Mouse (Mus musculus): ENCODE data around the gene Cfap97d2. TPM values are rescaled to one million over a fixed set of nuclear protein-coding genes. Genes with fewer than 3 reads are reported as not detected.

Gene Cfap97d2
- polyA plus RNA-seq, 1 experiment from 2014 or later: 1.6 TPM

DNA sequence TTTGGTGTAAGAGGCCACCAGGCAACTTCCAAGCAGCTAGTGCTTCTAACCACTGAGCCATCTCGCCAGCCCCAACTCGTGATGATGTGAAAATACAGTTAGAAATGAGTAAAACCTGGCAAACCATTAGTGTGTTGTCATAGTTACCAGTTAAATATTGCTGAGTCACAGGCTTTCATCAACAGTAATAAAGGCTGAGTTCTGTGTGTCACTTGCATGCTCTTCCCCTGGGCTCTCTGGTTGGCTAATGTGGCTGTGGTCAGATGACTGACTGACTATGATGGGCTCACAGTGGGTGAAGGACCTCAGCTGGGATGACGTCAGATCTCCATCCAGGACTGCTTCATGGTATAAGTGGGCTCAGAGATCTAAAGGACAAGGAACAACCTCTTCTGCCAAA is 74.8 kb downstream of the Cfap97d2 start:
- Histone ChIP-seq H3K4me2 (ENCODE audit: low read length) (no peak overlapping the region), H3K27me3 (ENCODE audit: control insufficient read depth, insufficient read depth, low read length) (no peaks in the 10 kb centered on the region), H3K9me3 (ENCODE audit: control insufficient read depth, low read length) (no peaks in the 10 kb centered on the region), H3K27ac (replicated peaks; ENCODE audit: low read depth, low read length) (no peak overlapping the region), H3K9ac (replicated peaks; ENCODE audit: low read length) (no peak overlapping the region), H3K4me1 (ENCODE audit: control insufficient read depth, insufficient read depth, low read length) (peaks cover 6% of the 10 kb centered on the region), H3K4me3 (replicated peaks; ENCODE audit: low read depth, low read length) (no peak overlapping the region), H3K36me3 (ENCODE audit: control insufficient read depth, insufficient read depth, low read length) (peaks cover 66% of the 10 kb centered on the region)
- WGBS: 85% methylated on average over 3 of the region's 3 CpGs
- no peak for ATAC-seq (ENCODE audit: low FRiP score, low TSS enrichment)
- DNase-seq: no peak

DNA sequence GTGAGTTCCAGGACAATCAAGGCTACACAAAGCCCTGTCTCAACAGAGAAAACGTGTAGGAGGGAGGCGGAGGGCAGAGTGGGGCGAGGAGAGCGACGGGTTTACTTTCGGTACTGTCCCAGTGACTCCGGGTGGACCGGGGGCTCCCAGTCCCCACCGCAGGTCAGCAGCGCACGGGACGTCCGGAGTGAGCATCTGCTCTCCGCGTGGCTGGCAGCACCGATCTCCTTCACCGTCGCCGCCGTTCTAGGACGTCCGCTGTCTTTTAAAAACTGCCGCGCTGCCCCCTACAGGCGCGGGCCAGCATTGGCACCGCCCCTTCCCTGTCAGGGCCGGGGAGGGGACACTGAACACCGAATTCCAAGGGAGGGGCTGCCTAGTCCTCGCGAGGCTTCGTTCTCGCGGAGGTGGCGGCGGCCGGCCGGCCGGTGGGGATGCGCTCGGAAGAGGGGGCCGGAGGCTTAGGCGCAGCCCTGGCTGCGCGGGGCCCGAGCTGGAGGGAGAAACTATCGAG is 79.6 kb downstream of the Cfap97d2 start, which contains the start of gene Upf3a:
Upf3a (plus strand) TSS at position 366 of the 514 bp plus-strand sequence.
- DNase-seq (peak; percentile 97), ATAC-seq (ENCODE audit: low FRiP score, low TSS enrichment) (peak; percentile 94)
- WGBS: under 1% methylated on average over 47 of the region's 47 CpGs
- Histone ChIP-seq H3K4me2 (ENCODE audit: low read length) (peak within 1 kb of the TSS; percentile 81), H3K4me1 (ENCODE audit: control insufficient read depth, insufficient read depth, low read length) (peaks cover 8% of the 10 kb centered on the region), H3K9me3 (ENCODE audit: control insufficient read depth, low read length) (no peaks in the 10 kb centered on the region), H3K9ac (replicated peaks; ENCODE audit: low read length) (peak within 1 kb of the TSS; percentile 93), H3K36me3 (ENCODE audit: control insufficient read depth, insufficient read depth, low read length) (peaks cover 29% of the 10 kb centered on the region), H3K27me3 (ENCODE audit: control insufficient read depth, insufficient read depth, low read length) (no peaks in the 10 kb centered on the region), H3K4me3 (replicated peaks; ENCODE audit: low read depth, low read length) (peak within 1 kb of the TSS; percentile 56), H3K27ac (replicated peaks; ENCODE audit: low read depth, low read length) (peak within 1 kb of the TSS; percentile 99)

DNA sequence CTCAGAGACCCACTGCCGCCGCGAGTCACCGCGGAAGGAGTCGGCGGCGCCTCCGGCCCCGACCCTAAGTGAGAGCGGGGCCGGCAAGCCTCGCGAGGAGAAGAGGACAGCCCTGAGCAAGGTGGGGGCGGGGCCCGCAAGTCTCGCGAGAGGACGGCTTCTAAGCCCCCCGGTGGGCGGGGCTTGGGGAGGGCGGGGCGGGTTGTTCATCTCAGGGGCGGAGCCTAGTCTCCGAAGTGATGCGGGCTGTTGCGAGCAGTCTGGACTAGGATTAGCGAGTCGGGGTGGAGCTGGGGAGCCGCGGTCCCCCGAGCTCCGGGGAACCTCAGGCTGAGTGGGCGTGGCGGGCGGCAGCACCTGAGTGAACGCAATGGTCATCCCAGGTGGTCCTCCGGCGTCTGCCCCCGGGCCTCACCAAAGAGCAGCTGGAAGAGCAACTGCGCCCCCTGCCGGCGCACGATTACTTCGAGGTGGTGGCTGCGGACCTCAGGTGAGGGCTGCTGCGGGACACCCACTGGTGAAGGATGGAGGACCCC is 80.1 kb downstream of the Cfap97d2 start:
- ATAC-seq (ENCODE audit: low FRiP score, low TSS enrichment): peak; percentile 97

DNA sequence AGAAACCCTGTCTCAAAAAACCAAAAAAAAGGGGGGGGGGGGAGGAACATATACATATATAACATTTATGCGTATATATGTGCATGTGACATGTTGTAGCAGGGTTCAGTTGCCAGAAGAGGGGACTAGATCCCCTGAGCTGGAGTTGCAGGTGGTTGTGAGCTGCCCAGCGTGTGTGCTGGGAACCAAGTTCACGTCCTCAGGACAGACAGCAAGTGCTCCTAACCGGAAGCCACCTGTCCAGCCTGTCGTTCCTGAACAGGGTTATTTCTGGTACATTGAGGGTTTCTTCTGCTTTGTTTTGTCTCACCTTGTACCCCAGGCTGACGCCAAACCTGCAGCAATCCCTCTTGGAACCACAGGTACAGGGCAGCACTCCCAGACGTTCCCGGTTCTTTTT is 83.9 kb downstream of the Cfap97d2 start:
- H3K36me3 ChIP-seq (ENCODE audit: control insufficient read depth, insufficient read depth, low read length): peaks cover 24% of the 10 kb centered on the region
- no peak overlapping the region for H3K9ac ChIP-seq (replicated peaks; ENCODE audit: low read length)
- H3K4me1 ChIP-seq (ENCODE audit: control insufficient read depth, insufficient read depth, low read length): peaks cover 6% of the 10 kb centered on the region
- 96% methylated on average over 8 of the region's 8 CpGs for WGBS
- no peak overlapping the region for H3K27ac ChIP-seq (replicated peaks; ENCODE audit: low read depth, low read length)
- no peaks in the 10 kb centered on the region for H3K9me3 ChIP-seq (ENCODE audit: control insufficient read depth, low read length)
- H3K27me3 ChIP-seq (ENCODE audit: control insufficient read depth, insufficient read depth, low read length): no peaks in the 10 kb centered on the region
- H3K4me2 ChIP-seq (ENCODE audit: low read length): no peak overlapping the region
- ATAC-seq (ENCODE audit: low FRiP score, low TSS enrichment): no peak
- DNase-seq: no peak
- no peak overlapping the region for H3K4me3 ChIP-seq (replicated peaks; ENCODE audit: low read depth, low read length)

More for the DNA sequence above, 80.1 kb downstream of the Cfap97d2 start:
- Histone ChIP-seq H3K9me3 (ENCODE audit: control insufficient read depth, low read length) (no peaks in the 10 kb centered on the region), H3K27me3 (ENCODE audit: control insufficient read depth, insufficient read depth, low read length) (no peaks in the 10 kb centered on the region), H3K36me3 (ENCODE audit: control insufficient read depth, insufficient read depth, low read length) (peaks cover 24% of the 10 kb centered on the region), H3K4me2 (ENCODE audit: low read length) (peak overlapping the region; percentile 81), H3K4me3 (replicated peaks; ENCODE audit: low read depth, low read length) (peak overlapping the region; percentile 56), H3K4me1 (ENCODE audit: control insufficient read depth, insufficient read depth, low read length) (peaks cover 8% of the 10 kb centered on the region), H3K27ac (replicated peaks; ENCODE audit: low read depth, low read length) (peak overlapping the region; percentile 99), H3K9ac (replicated peaks; ENCODE audit: low read length) (peak overlapping the region; percentile 93)
- peak; percentile 100 for DNase-seq
- under 1% methylated on average over 37 of the region's 47 CpGs for WGBS

Other genes starting within 250 kb of the Cfap97d2 start
- 17.7 and 19.2 TPM in 2 replicates for gene Gas6, start 211.4 kb upstream of the Cfap97d2 start, polyA plus RNA-seq (2014; fragmentation: Nextera tagmentation; extraction: Ambion mirVana)
- gene 1700029H14Rik, start 143.4 kb upstream of the Cfap97d2 start, polyA plus RNA-seq (2014; fragmentation: Nextera tagmentation; extraction: Ambion mirVana): not detected in 2 replicates
- 18.4 and 26.0 TPM in 2 replicates for gene Rasa3, start 28.3 kb upstream of the Cfap97d2 start, polyA plus RNA-seq (2014; fragmentation: Nextera tagmentation; extraction: Ambion mirVana)
- 158 and 207 TPM in 2 replicates for gene Cdc16, start 51.8 kb downstream of the Cfap97d2 start, polyA plus RNA-seq (2014; fragmentation: Nextera tagmentation; extraction: Ambion mirVana)
- 36.4 and 38.1 TPM in 2 replicates for gene Upf3a, start 79.7 kb downstream of the Cfap97d2 start, polyA plus RNA-seq (2014; fragmentation: Nextera tagmentation; extraction: Ambion mirVana)
- not detected in 2 replicates for gene AF366264, start 132.5 kb downstream of the Cfap97d2 start, polyA plus RNA-seq (2014; fragmentation: Nextera tagmentation; extraction: Ambion mirVana)
- 49.7 and 67.1 TPM in 2 replicates for gene Champ1, start 163.8 kb downstream of the Cfap97d2 start, polyA plus RNA-seq (2014; fragmentation: Nextera tagmentation; extraction: Ambion mirVana)
- 130 and 164 TPM in 2 replicates for gene Coprs, start 184.4 kb downstream of the Cfap97d2 start, polyA plus RNA-seq (2014; fragmentation: Nextera tagmentation; extraction: Ambion mirVana)

Measured in midbrain, embryonic 14.5 days (tissue).